Mouse (Mus musculus): ENCODE results near the gene Cdon. TPM values are rescaled to one million over a fixed set of nuclear protein-coding genes. Genes with fewer than 3 reads are reported as not detected.
A peak's percentile ranks its signal among the peaks of the same experiment; 100 is the strongest.

Gene Cdon
- total RNA-seq (2017) = 2.6 and 2.7 TPM in 2 replicates

GRCm38 (mm10) chr9:35420805-35421719 lies at the start of gene Cdon:
Cdon (plus strand) TSS chr9:35421128.
- ATAC-seq (ENCODE audit: extremely low read depth, insufficient number of reproducible peaks, low FRiP score, poor library complexity, severe bottlenecking) = peak; percentile 71

- no peak for ATAC-seq (ENCODE audit: extremely low read depth, insufficient number of reproducible peaks, low FRiP score, poor library complexity, severe bottlenecking)
These were observed 48.4 kb upstream of the Cdon start for GRCm38 (mm10) chr9:35372324-35373101.

GRCm38 (mm10) chr9:35377916-35378315 lies 43.0 kb upstream of the Cdon start:
- no peak for ATAC-seq (ENCODE audit: extremely low read depth, insufficient number of reproducible peaks, low FRiP score, poor library complexity, severe bottlenecking)

GRCm38 (mm10) chr9:35378991-35379390 lies 41.9 kb upstream of the Cdon start:
- no peak for ATAC-seq (ENCODE audit: extremely low read depth, insufficient number of reproducible peaks, low FRiP score, poor library complexity, severe bottlenecking)

- no peak for ATAC-seq (ENCODE audit: extremely low read depth, insufficient number of reproducible peaks, low FRiP score, poor library complexity, severe bottlenecking)
These were observed 21.0 kb upstream of the Cdon start for GRCm38 (mm10) chr9:35399896-35400295.

- no peak for ATAC-seq (ENCODE audit: extremely low read depth, insufficient number of reproducible peaks, low FRiP score, poor library complexity, severe bottlenecking)
These were observed 20.5 kb upstream of the Cdon start for GRCm38 (mm10) chr9:35400398-35400797.

- no peak for ATAC-seq (ENCODE audit: extremely low read depth, insufficient number of reproducible peaks, low FRiP score, poor library complexity, severe bottlenecking)
These were observed 20.1 kb upstream of the Cdon start for GRCm38 (mm10) chr9:35400831-35401230.

GRCm38 (mm10) chr9:35402584-35402991 lies 18.3 kb upstream of the Cdon start:
- no peak for ATAC-seq (ENCODE audit: extremely low read depth, insufficient number of reproducible peaks, low FRiP score, poor library complexity, severe bottlenecking)

GRCm38 (mm10) chr9:35403490-35403889 lies 17.4 kb upstream of the Cdon start:
- no peak for ATAC-seq (ENCODE audit: extremely low read depth, insufficient number of reproducible peaks, low FRiP score, poor library complexity, severe bottlenecking)

- no peak for ATAC-seq (ENCODE audit: extremely low read depth, insufficient number of reproducible peaks, low FRiP score, poor library complexity, severe bottlenecking)
These were observed 15.7 kb upstream of the Cdon start for GRCm38 (mm10) chr9:35405038-35405905.

GRCm38 (mm10) chr9:35411225-35411965 lies 9.5 kb upstream of the Cdon start:
- no peak for ATAC-seq (ENCODE audit: extremely low read depth, insufficient number of reproducible peaks, low FRiP score, poor library complexity, severe bottlenecking)

- ATAC-seq (ENCODE audit: extremely low read depth, insufficient number of reproducible peaks, low FRiP score, poor library complexity, severe bottlenecking) = no peak
These were observed 9.0 kb upstream of the Cdon start for GRCm38 (mm10) chr9:35411975-35412374.

- peak; percentile 38 for ATAC-seq (ENCODE audit: extremely low read depth, insufficient number of reproducible peaks, low FRiP score, poor library complexity, severe bottlenecking)
These were observed 855 bp downstream of the Cdon start for GRCm38 (mm10) chr9:35421730-35422235.

GRCm38 (mm10) chr9:35422405-35422941 lies 1.5 kb downstream of the Cdon start:
- ATAC-seq (ENCODE audit: extremely low read depth, insufficient number of reproducible peaks, low FRiP score, poor library complexity, severe bottlenecking) = no peak

- ATAC-seq (ENCODE audit: extremely low read depth, insufficient number of reproducible peaks, low FRiP score, poor library complexity, severe bottlenecking) = no peak
These were observed 2.3 kb downstream of the Cdon start for GRCm38 (mm10) chr9:35423265-35423664.

- ATAC-seq (ENCODE audit: extremely low read depth, insufficient number of reproducible peaks, low FRiP score, poor library complexity, severe bottlenecking) = no peak
These were observed 3.7 kb downstream of the Cdon start for GRCm38 (mm10) chr9:35424671-35425070.

- no peak for ATAC-seq (ENCODE audit: extremely low read depth, insufficient number of reproducible peaks, low FRiP score, poor library complexity, severe bottlenecking)
These were observed 9.5 kb downstream of the Cdon start for GRCm38 (mm10) chr9:35430476-35430875.

GRCm38 (mm10) chr9:35431396-35431795 lies 10.5 kb downstream of the Cdon start:
- ATAC-seq (ENCODE audit: extremely low read depth, insufficient number of reproducible peaks, low FRiP score, poor library complexity, severe bottlenecking) = no peak

Data from neutrophil, adult 5-6 weeks (primary cell).